Mouse (Mus musculus) forebrain, embryonic 14.5 days (tissue): Measurements from ENCODE around the gene Pdxdc1. TPM values are rescaled to one million over a fixed set of nuclear protein-coding genes. Genes with fewer than 3 reads are reported as not detected.
"Not testable (repeated sequence)": the region's sequence is repeated elsewhere in the genome, so short reads cannot be mapped to it uniquely, and the experiment has no call there.

Experiments
- ATAC-seq: fragments of 200-750 bp; cut with Nextera tagmentation; 2 replicates; pipeline ENCODE4 v1.8.0; 2017; ENCODE audit warnings: mild to moderate bottlenecking, moderate library complexity
- DNase-seq: peaks from one replicate; pipeline ENCODE4 v3.0.0-alpha.2; 2015; ENCODE audit warnings: low spot score
- H3K27ac ChIP-seq: fragments of 300-500 bp; sonication (generic); 2 replicates; pipeline ENCODE4 v1.5.1; 2014; ENCODE audit warnings: low read depth, mild to moderate bottlenecking, control low read depth, low read length, moderate library complexity
- H3K27me3 ChIP-seq: fragments of 300-500 bp; sonication (generic); replicated peaks from 2 replicates; pipeline ENCODE4 v1.6.1; 2014; ENCODE audit warnings: low read length, control low read depth, mixed read lengths; ENCODE audit not compliant: control insufficient read depth, insufficient read depth
- H3K36me3 ChIP-seq: fragments of 300-500 bp; sonication (generic); 2 replicates; pipeline ENCODE4 v1.6.1; 2014; ENCODE audit warnings: low read length, control low read depth; ENCODE audit not compliant: control insufficient read depth, insufficient read depth
- H3K4me1 ChIP-seq: fragments of 300-500 bp; sonication (generic); 2 replicates; pipeline ENCODE4 v1.6.1; 2014; ENCODE audit warnings: antibody characterized with exemption, low read length, control low read depth; ENCODE audit not compliant: control insufficient read depth, insufficient read depth
- H3K4me2 ChIP-seq: fragments of 300-500 bp; sonication (generic); 2 replicates; pipeline ENCODE4 v1.6.1; 2014; ENCODE audit warnings: mild to moderate bottlenecking, control low read depth, low read length
- H3K4me3 ChIP-seq: fragments of 300-500 bp; sonication (generic); 2 replicates; pipeline ENCODE4 v1.5.1; 2014; ENCODE audit warnings: low read depth, low read length, control low read depth
- H3K9ac ChIP-seq: fragments of 300-500 bp; sonication (generic); 2 replicates; pipeline ENCODE4 v1.6.1; 2014; ENCODE audit warnings: mild to moderate bottlenecking, low read length, control low read depth, moderate library complexity
- H3K9me3 ChIP-seq: fragments of 300-500 bp; sonication (generic); replicated peaks from 2 replicates; pipeline ENCODE4 v1.6.1; 2016; ENCODE audit warnings: low read length, control low read depth, mixed read lengths; ENCODE audit not compliant: control insufficient read depth
- whole genome bisulfite sequencing: fragments of 180-500 bp; shearing (Covaris S2); extraction: QIAGEN DNeasy Blood & Tissue Kit; methylation state at CpG from one replicate; pipeline ENCODE4 v1.1.7; 2014; 5-methylcytosine and 5-hydroxymethylcytosine counted together
- polyA plus RNA-seq: library from polyadenylated mRNA; unstranded; fragments of >200 nt; fragmentation: Nextera tagmentation; extraction: Ambion mirVana; gene quantifications from 2 replicates; pipeline ENCODE4 v1.2.1, GENCODE M21; 2014

The Pdxdc1 gene
- polyA plus RNA-seq, 1 experiment from 2014 or later, result 62.2 TPM

DNA sequence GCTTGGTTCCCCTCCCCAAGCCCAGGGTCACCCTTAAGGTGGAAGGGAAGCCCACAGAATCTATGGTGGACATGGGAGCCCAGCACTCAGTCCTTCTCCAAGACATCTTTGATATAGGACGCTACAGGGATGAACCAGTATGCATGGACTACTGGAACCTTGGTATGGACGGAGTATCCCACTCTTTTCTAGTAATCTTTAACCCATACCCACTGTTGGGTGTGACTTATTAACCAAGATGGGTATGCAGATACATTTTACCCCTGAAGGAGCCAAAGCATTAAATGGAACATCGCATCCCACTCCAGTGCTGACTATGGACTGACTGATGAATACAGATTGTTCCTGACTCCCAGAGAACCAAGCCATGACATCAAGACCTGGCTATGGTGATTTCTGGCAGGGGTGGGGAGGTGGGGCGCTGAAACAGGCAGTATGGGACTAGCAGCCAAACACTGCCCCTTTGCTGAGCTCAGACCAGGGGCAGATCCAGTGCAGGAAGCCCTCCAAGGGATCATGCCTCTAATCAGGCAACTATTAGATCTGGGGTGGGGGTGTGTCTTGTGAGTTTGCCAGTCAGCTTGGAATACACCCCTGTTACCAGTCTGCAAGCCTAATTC, 24.6 kb upstream of the Pdxdc1 start:
- no peak overlapping the region for H3K4me3 ChIP-seq
- no peak for DNase-seq
- no peaks in the 10 kb centered on the region for H3K36me3 ChIP-seq
- no peak overlapping the region for H3K27ac ChIP-seq
- no peak overlapping the region for H3K9ac ChIP-seq
- no peaks in the 10 kb centered on the region for H3K27me3 ChIP-seq
- no peak overlapping the region for H3K4me2 ChIP-seq
- no peak for ATAC-seq
- H3K4me1 ChIP-seq, result no peaks in the 10 kb centered on the region
- WGBS, result 90% methylated on average over 4 of the region's 4 CpGs
- H3K9me3 ChIP-seq, result no peaks in the 10 kb centered on the region

DNA sequence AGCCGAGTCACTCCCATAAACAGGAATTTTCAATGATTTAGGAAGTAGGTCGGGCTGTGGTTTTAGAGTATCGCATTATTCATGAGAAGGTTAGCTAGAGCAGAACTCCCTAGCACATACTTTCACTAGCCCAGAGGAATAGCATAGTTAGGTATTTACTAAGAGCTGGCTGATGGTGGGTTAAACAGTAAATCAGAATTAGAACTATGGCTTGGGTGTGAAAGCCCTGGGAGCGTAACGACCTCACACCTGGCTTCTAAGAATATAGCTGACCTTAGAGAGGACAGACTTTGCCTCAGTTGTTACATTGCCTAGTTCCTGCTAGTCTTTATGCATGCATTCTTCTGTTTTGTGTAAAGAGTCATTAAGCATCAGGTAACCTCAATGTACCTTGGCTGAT, 20.0 kb upstream of the Pdxdc1 start:
- WGBS, result 96% methylated on average over 5 of the region's 5 CpGs
- H3K4me3 ChIP-seq, H3K4me2 ChIP-seq, H3K27me3 ChIP-seq, H3K9ac ChIP-seq, H3K36me3 ChIP-seq, DNase-seq, H3K4me1 ChIP-seq, H3K27ac ChIP-seq, ATAC-seq, H3K9me3 ChIP-seq: not testable (repeated sequence)

DNA sequence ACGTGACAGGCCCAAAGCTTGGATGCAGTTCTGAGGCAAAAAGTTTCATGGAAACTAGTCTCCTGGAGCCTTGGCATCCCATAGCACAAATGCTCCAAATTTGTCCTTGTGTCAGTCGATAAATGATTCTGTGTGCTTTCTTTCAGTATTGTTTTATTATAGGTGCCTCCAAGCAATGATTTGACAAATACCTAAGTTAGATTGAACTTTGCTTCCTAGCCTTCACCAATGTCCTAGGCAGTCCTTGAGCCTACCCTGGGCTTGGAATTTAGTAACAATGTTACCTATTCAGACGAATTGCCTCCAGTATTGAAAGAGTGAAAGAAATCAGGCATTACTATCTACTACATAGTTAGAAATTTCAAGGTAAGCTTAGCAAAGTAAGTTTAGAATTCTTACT, 19.6 kb upstream of the Pdxdc1 start:
- H3K27me3 ChIP-seq, H3K4me3 ChIP-seq, H3K4me2 ChIP-seq, H3K9ac ChIP-seq, H3K4me1 ChIP-seq, H3K9me3 ChIP-seq, DNase-seq, H3K27ac ChIP-seq, ATAC-seq, H3K36me3 ChIP-seq: not testable (repeated sequence)
- 89% methylated on average over 3 of the region's 3 CpGs for WGBS

DNA sequence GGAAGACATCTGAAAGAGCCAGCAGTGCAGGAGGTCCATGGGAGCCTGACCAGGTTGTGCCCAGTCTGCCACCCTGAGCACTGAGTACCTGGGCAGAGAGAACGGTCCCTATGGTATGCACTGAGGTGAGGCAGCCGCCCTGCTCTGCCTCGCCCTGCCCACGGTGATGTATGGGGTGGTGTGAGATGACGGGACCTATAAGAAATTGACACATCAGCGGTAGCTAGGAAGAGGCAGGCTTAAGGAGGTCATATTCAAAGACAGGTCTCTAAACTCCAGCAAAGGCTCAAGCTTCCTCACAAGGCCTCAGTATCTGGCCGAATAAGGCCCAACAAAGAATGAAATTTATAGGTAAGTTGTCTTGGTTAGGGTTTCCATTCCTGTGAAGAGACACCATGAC, 18.9 kb upstream of the Pdxdc1 start:
- no peak overlapping the region for H3K4me3 ChIP-seq
- H3K4me2 ChIP-seq, result no peak overlapping the region
- no peaks in the 10 kb centered on the region for H3K9me3 ChIP-seq
- DNase-seq, result no peak
- WGBS, result 98% methylated on average over 7 of the region's 7 CpGs
- no peaks in the 10 kb centered on the region for H3K36me3 ChIP-seq
- no peak overlapping the region for H3K27ac ChIP-seq
- no peaks in the 10 kb centered on the region for H3K27me3 ChIP-seq
- ATAC-seq, result no peak
- H3K4me1 ChIP-seq, result no peaks in the 10 kb centered on the region
- H3K9ac ChIP-seq, result no peak overlapping the region

DNA sequence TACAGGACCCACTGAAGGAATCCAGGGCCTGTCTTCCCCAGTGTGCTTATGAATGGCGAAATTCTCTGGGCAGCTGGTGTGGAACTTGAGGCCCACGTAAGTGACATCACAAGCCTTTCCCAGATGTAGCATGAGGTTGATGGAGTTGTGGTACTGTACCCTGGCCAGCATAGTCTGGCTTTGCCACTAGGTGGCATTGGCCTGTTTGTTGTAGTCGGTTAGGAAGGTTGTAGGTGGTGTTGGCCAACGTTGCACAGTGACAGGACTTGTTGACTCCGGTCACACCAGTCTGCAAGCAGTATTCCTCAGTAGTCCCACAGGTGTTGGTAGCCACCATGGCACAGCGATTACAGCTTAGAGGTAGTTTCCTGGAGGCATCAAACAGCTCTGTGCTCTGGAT, 18.1 kb upstream of the Pdxdc1 start:
- no peak overlapping the region for H3K4me2 ChIP-seq
- H3K9me3 ChIP-seq, result no peaks in the 10 kb centered on the region
- no peaks in the 10 kb centered on the region for H3K4me1 ChIP-seq
- WGBS, result 87% methylated on average over 6 of the region's 6 CpGs
- DNase-seq, result no peak
- no peak overlapping the region for H3K9ac ChIP-seq
- no peaks in the 10 kb centered on the region for H3K36me3 ChIP-seq
- ATAC-seq, result no peak; the same call in 1 of the 2 replicates
- H3K27me3 ChIP-seq, result no peaks in the 10 kb centered on the region
- H3K4me3 ChIP-seq, result no peak overlapping the region
- no peak overlapping the region for H3K27ac ChIP-seq

DNA sequence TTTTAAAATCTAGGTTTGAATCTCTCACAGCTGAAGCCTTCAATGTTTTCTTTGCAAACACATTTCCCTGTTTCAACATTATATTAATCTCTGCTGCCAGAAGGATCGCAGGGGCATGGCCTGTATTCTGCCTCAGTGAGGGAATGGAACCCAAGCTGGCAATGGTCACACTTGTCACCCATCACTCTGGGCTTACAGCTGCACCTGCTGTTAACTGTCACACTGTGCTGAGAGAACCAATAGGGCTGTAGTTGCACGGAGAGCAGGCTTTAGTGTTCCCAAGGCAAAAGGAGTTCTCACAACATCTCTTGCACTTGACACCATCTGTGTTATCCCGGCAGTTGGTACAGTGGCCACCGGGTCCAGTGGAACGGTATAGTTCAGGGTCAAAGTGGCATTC, 17.2 kb upstream of the Pdxdc1 start:
- Histone ChIP-seq H3K36me3 (no peaks in the 10 kb centered on the region), H3K9me3 (no peaks in the 10 kb centered on the region), H3K4me2 (no peak overlapping the region), H3K4me1 (no peaks in the 10 kb centered on the region), H3K27me3 (no peaks in the 10 kb centered on the region), H3K9ac (no peak overlapping the region), H3K27ac (no peak overlapping the region), H3K4me3 (no peak overlapping the region)
- 96% methylated on average over 5 of the region's 5 CpGs for WGBS
- DNase-seq, result no peak
- no peak for ATAC-seq

DNA sequence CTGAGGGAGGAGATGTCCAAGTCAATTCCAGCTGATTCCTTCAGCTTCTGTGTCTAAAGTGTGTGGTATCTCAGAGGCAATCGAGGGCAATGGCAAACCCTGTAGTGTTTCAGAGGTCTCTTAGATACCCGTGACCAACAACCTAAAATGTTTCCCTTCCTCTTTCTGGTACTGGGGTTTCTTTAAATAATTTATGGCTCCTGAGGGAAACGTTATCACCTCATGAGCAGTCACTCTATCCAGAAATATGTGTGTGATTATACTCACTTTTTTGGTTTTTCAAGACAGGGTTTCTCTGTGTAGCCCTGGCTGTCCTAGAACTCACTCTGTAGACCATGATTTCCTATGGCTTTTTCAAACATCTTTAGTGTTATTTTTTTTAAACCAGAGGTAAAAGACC, 4.4 kb upstream of the Pdxdc1 start:
- 81% methylated on average over 3 of the region's 3 CpGs for WGBS
- peaks cover 2% of the 10 kb centered on the region; the same call in 1 of the 2 replicates for H3K4me1 ChIP-seq
- no peak for ATAC-seq

DNA sequence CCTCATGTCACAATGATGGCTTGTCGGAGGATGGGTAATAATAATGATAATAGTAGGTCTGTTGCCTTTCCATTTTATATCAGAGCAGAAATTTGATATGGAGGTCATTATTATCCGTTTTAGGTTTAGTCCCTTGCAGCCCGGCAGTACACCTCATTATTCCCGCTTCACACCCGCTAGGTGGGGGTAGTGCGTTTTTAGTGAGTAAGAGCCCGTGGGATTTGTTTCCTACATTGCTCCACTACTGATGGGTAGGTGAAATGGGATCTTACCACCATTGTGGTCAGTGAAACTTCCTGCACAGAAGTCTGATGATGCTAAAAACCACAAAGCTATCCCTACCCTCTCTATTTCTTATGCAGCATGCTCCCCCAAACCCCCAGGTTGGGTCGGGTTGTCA, 557 bp upstream of the Pdxdc1 start:
- H3K36me3 ChIP-seq, result no peaks in the 10 kb centered on the region
- peak; percentile 93 for DNase-seq
- 4% methylated on average over 8 of the region's 8 CpGs for WGBS
- ATAC-seq, result peak; percentile 90
- peak overlapping the region; percentile 77 for H3K4me2 ChIP-seq
- H3K4me1 ChIP-seq, result peaks cover 10% of the 10 kb centered on the region
- no peaks in the 10 kb centered on the region for H3K27me3 ChIP-seq
- H3K27ac ChIP-seq, result peak overlapping the region; percentile 81
- peak overlapping the region; percentile 80 for H3K4me3 ChIP-seq
- peak overlapping the region; percentile 86 for H3K9ac ChIP-seq
- no peaks in the 10 kb centered on the region for H3K9me3 ChIP-seq

More for the DNA sequence above, 4.4 kb upstream of the Pdxdc1 start:
- Histone ChIP-seq H3K4me2 (no peak overlapping the region), H3K9me3 (no peaks in the 10 kb centered on the region), H3K9ac (no peak overlapping the region), H3K36me3 (no peaks in the 10 kb centered on the region), H3K4me3 (no peak overlapping the region), H3K27me3 (no peaks in the 10 kb centered on the region), H3K27ac (no peak overlapping the region)
- DNase-seq, result no peak

DNA sequence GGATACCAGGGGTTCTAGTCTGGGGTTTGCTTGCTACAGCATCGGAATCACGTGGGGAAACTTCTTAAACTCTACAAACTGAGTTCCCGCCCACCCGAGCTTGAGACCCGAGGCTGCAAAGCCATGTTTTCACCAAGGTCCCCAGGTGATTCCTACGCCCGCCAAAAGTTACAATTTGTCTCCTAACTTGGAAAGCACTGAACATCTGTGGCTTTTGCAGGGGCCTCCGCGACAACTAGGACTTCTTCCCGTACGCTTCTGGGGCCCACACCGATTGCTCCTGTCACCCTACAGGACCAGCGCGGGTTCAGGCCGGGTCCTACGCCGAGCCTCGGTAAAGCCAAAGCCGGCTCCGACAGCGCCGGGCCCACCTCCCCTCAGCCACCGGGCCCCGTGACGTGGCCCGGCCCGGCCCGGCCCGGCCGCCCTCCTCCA, 517 bp downstream of the Pdxdc1 start:
- Histone ChIP-seq H3K9ac (peak overlapping the region; percentile 86), H3K4me3 (peak overlapping the region; percentile 80), H3K27me3 (no peaks in the 10 kb centered on the region), H3K4me1 (peaks cover 10% of the 10 kb centered on the region), H3K9me3 (no peaks in the 10 kb centered on the region), H3K4me2 (peak overlapping the region; percentile 77), H3K27ac (peak overlapping the region; percentile 70), H3K36me3 (no peaks in the 10 kb centered on the region)
- under 1% methylated on average over 30 of the region's 30 CpGs for WGBS
- DNase-seq (peak; percentile 25), ATAC-seq (no peak)
